Mouse (Mus musculus): ENCODE measurements at regions not wholly inside any gene's neighbourhood (a gene's known extent, or its start where the extent isn't known, plus 50 kb on each side); places are given as distances from the start of the nearest gene placed in this dataset.

- Histone ChIP-seq H3K36me3 (ENCODE audit: control insufficient read depth, insufficient read depth, low read length) (no peaks in the 10 kb centered on the region), H3K27ac (replicated peaks; ENCODE audit: low read depth, low read length) (no peak overlapping the region), H3K4me3 (replicated peaks; ENCODE audit: low read length) (no peak overlapping the region), H3K9me3 (ENCODE audit: control insufficient read depth, low read length) (no peaks in the 10 kb centered on the region), H3K9ac (ENCODE audit: low read depth, low read length, severe bottlenecking) (no peak overlapping the region), H3K4me1 (ENCODE audit: control insufficient read depth, insufficient read depth, low read length) (no peaks in the 10 kb centered on the region), H3K27me3 (ENCODE audit: control insufficient read depth, insufficient read depth, low read length) (no peaks in the 10 kb centered on the region), H3K4me2 (replicated peaks; ENCODE audit: low read depth, low read length, severe bottlenecking) (no peak overlapping the region)
- WGBS = 55% methylated on average over 12 of the region's 12 CpGs
- ATAC-seq (ENCODE audit: low FRiP score, low read depth) = no peak
- no peak for DNase-seq (ENCODE audit: low spot score)
- no peak for TF ChIP-seq POLR2A (IDR thresholded peaks at IDR 0.05; ENCODE audit: borderline replicate concordance, extremely low read depth, insufficient read depth, insufficient read length)
These were observed 101.1 kb upstream of the Cxadr start for GRCm38 (mm10) chr16:78200044-78200830.

GRCm38 (mm10) chr16:78199252-78199651 lies 102.0 kb upstream of the Cxadr start:
- no peak overlapping the region for H3K9ac ChIP-seq (ENCODE audit: low read depth, low read length, severe bottlenecking)
- DNase-seq (ENCODE audit: low spot score) (no peak), ATAC-seq (ENCODE audit: low FRiP score, low read depth) (no peak)
- WGBS = 77% methylated on average over 10 of the region's 10 CpGs
- no peaks in the 10 kb centered on the region for H3K36me3 ChIP-seq (ENCODE audit: control insufficient read depth, insufficient read depth, low read length)
- H3K4me2 ChIP-seq (replicated peaks; ENCODE audit: low read depth, low read length, severe bottlenecking) = no peak overlapping the region
- no peak overlapping the region for H3K4me3 ChIP-seq (replicated peaks; ENCODE audit: low read length)
- no peak for TF ChIP-seq POLR2A (IDR thresholded peaks at IDR 0.05; ENCODE audit: borderline replicate concordance, extremely low read depth, insufficient read depth, insufficient read length)
- no peaks in the 10 kb centered on the region for H3K27me3 ChIP-seq (ENCODE audit: control insufficient read depth, insufficient read depth, low read length)
- H3K9me3 ChIP-seq (ENCODE audit: control insufficient read depth, low read length) = no peaks in the 10 kb centered on the region
- no peaks in the 10 kb centered on the region for H3K4me1 ChIP-seq (ENCODE audit: control insufficient read depth, insufficient read depth, low read length)
- H3K27ac ChIP-seq (replicated peaks; ENCODE audit: low read depth, low read length) = no peak overlapping the region

- no peak overlapping the region for H3K27ac ChIP-seq (replicated peaks; ENCODE audit: low read depth, low read length)
- no peak overlapping the region for H3K9ac ChIP-seq (ENCODE audit: low read depth, low read length, severe bottlenecking)
- H3K27me3 ChIP-seq (ENCODE audit: control insufficient read depth, insufficient read depth, low read length) = no peaks in the 10 kb centered on the region
- H3K4me3 ChIP-seq (replicated peaks; ENCODE audit: low read length) = no peak overlapping the region
- ATAC-seq (ENCODE audit: low FRiP score, low read depth) (no peak), DNase-seq (ENCODE audit: low spot score) (peak; percentile 44)
- 9% methylated on average over 16 of the region's 16 CpGs for WGBS
- no peak for TF ChIP-seq POLR2A (IDR thresholded peaks at IDR 0.05; ENCODE audit: borderline replicate concordance, extremely low read depth, insufficient read depth, insufficient read length)
- no peaks in the 10 kb centered on the region for H3K36me3 ChIP-seq (ENCODE audit: control insufficient read depth, insufficient read depth, low read length)
- no peak overlapping the region for H3K4me2 ChIP-seq (replicated peaks; ENCODE audit: low read depth, low read length, severe bottlenecking)
- H3K4me1 ChIP-seq (ENCODE audit: control insufficient read depth, insufficient read depth, low read length) = no peaks in the 10 kb centered on the region
- no peaks in the 10 kb centered on the region for H3K9me3 ChIP-seq (ENCODE audit: control insufficient read depth, low read length)
These were observed 102.6 kb upstream of the Cxadr start for GRCm38 (mm10) chr16:78198642-78199121.

- peak; percentile 89 for DNase-seq (ENCODE audit: low spot score)
- 14% methylated on average over 10 of the region's 10 CpGs for WGBS
- no peak for ATAC-seq (ENCODE audit: low FRiP score, low read depth)
- Histone ChIP-seq H3K27me3 (ENCODE audit: control insufficient read depth, insufficient read depth, low read length) (no peaks in the 10 kb centered on the region), H3K4me3 (replicated peaks; ENCODE audit: low read length) (no peak overlapping the region), H3K36me3 (ENCODE audit: control insufficient read depth, insufficient read depth, low read length) (no peaks in the 10 kb centered on the region), H3K27ac (replicated peaks; ENCODE audit: low read depth, low read length) (no peak overlapping the region), H3K4me2 (replicated peaks; ENCODE audit: low read depth, low read length, severe bottlenecking) (no peak overlapping the region), H3K9me3 (ENCODE audit: control insufficient read depth, low read length) (no peaks in the 10 kb centered on the region), H3K4me1 (ENCODE audit: control insufficient read depth, insufficient read depth, low read length) (no peaks in the 10 kb centered on the region), H3K9ac (ENCODE audit: low read depth, low read length, severe bottlenecking) (no peak overlapping the region)
- no peak for TF ChIP-seq POLR2A (IDR thresholded peaks at IDR 0.05; ENCODE audit: borderline replicate concordance, extremely low read depth, insufficient read depth, insufficient read length)
These were observed 103.9 kb upstream of the Cxadr start for GRCm38 (mm10) chr16:78197252-78197896.

GRCm38 (mm10) chr16:78170627-78171605 lies 130.4 kb upstream of the Cxadr start:
- ATAC-seq (ENCODE audit: low FRiP score, low read depth) (no peak), DNase-seq (ENCODE audit: low spot score) (no peak)
- H3K27ac ChIP-seq (replicated peaks; ENCODE audit: low read depth, low read length) = no peak overlapping the region
- H3K4me3 ChIP-seq (replicated peaks; ENCODE audit: low read length) = no peak overlapping the region
- H3K4me1 ChIP-seq (ENCODE audit: control insufficient read depth, insufficient read depth, low read length) = no peaks in the 10 kb centered on the region
- H3K4me2 ChIP-seq (replicated peaks; ENCODE audit: low read depth, low read length, severe bottlenecking) = no peak overlapping the region
- no peaks in the 10 kb centered on the region for H3K27me3 ChIP-seq (ENCODE audit: control insufficient read depth, insufficient read depth, low read length)
- 69% methylated on average over 9 of the region's 9 CpGs for WGBS
- H3K36me3 ChIP-seq (ENCODE audit: control insufficient read depth, insufficient read depth, low read length) = no peaks in the 10 kb centered on the region
- TF ChIP-seq POLR2A (IDR thresholded peaks at IDR 0.05; ENCODE audit: borderline replicate concordance, extremely low read depth, insufficient read depth, insufficient read length) = no peak
- no peak overlapping the region for H3K9ac ChIP-seq (ENCODE audit: low read depth, low read length, severe bottlenecking)
- no peaks in the 10 kb centered on the region for H3K9me3 ChIP-seq (ENCODE audit: control insufficient read depth, low read length)
